Mouse (Mus musculus) intestine, postnatal 0 days (tissue): ENCODE measurements at regions not wholly inside any gene's neighbourhood (a gene's known extent, or its start where the extent isn't known, plus 50 kb on each side); places are given as distances from the start of the nearest gene placed in this dataset.
A peak's percentile ranks its signal among the peaks of the same experiment; 100 is the strongest.

Experiments used
- ATAC-seq: fragments of 200-750 bp; cut with Nextera tagmentation; 2 replicates; pipeline ENCODE4 v1.8.0; 2017; ENCODE audit warnings: mild to moderate bottlenecking, moderate TSS enrichment, moderate library complexity
- H3K27ac ChIP-seq: fragments of 300-500 bp; sonication (generic); 2 replicates; pipeline ENCODE4 v1.5.1; 2014; ENCODE audit warnings: mild to moderate bottlenecking, low read depth, low read length, moderate library complexity
- H3K27me3 ChIP-seq: fragments of 300-500 bp; sonication (generic); replicated peaks from 2 replicates; pipeline ENCODE4 v1.6.1; 2014; ENCODE audit warnings: low read length, mixed read lengths; ENCODE audit not compliant: control insufficient read depth, insufficient read depth
- H3K36me3 ChIP-seq: fragments of 300-500 bp; sonication (generic); 2 replicates; pipeline ENCODE4 v1.6.1; 2014; ENCODE audit warnings: mild to moderate bottlenecking, moderate library complexity; ENCODE audit not compliant: control insufficient read depth, insufficient read depth
- H3K4me1 ChIP-seq: fragments of 300-500 bp; sonication (generic); replicated peaks from 2 replicates; pipeline ENCODE4 v1.6.1; 2014; ENCODE audit warnings: antibody characterized with exemption, low read length, mixed read lengths; ENCODE audit not compliant: control insufficient read depth, insufficient read depth
- H3K4me2 ChIP-seq: fragments of 300-500 bp; sonication (generic); replicated peaks from 2 replicates; pipeline ENCODE4 v1.6.1; 2014; ENCODE audit warnings: low read depth, mild to moderate bottlenecking, moderate library complexity
- H3K4me3 ChIP-seq: fragments of 300-500 bp; sonication (generic); 2 replicates; pipeline ENCODE4 v1.5.1; 2014; ENCODE audit warnings: low read depth, low read length
- H3K9ac ChIP-seq: fragments of 300-500 bp; sonication (generic); 2 replicates; pipeline ENCODE4 v1.6.1; 2014; ENCODE audit warnings: mild to moderate bottlenecking, low read depth, low read length
- H3K9me3 ChIP-seq: fragments of 300-500 bp; sonication (generic); 2 replicates; pipeline ENCODE4 v1.6.1; 2016; ENCODE audit warnings: mixed run types; ENCODE audit not compliant: control insufficient read depth
- CTCF ChIP-seq: sonication (generic); IDR thresholded peaks from 2 replicates; pipeline ENCODE4 v1.5.1; 2016; ENCODE audit warnings: low read depth, mild to moderate bottlenecking, control low read depth, antibody characterized with exemption, moderate library complexity
- WGBS: fragments of 180-500 bp; shearing (Covaris S2); extraction: QIAGEN DNeasy Blood & Tissue Kit; methylation state at CpG from one replicate; pipeline ENCODE4 v1.1.7; 2014; 5-methylcytosine and 5-hydroxymethylcytosine counted together

DNA sequence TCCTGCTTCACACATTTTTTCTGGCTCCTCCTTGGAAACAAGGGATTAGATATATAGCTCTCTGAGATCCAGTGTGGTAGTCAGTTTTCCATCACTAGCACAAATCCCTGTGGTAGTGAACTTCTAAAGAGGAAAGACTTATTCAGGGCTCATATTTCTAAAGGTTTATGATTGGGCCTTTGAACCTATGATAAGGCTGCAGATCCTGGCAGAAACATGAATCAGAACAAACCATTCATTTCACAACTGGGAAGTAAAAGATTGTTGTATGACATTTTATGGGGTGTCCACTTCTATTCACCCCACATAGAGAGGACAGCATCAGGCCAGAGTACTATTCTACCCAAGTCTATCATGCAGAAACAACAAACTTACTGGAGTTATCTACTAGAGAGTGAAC is 61.3 kb upstream of the Slc22a23 start:
- Histone ChIP-seq H3K4me1 (peaks cover 15% of the 10 kb centered on the region; the same call in 1 of the 2 replicates), H3K27ac (no peak overlapping the region), H3K36me3 (no peaks in the 10 kb centered on the region), H3K9me3 (no peaks in the 10 kb centered on the region), H3K4me3 (no peak overlapping the region), H3K4me2 (no peak overlapping the region), H3K27me3 (no peaks in the 10 kb centered on the region), H3K9ac (no peak overlapping the region)
- no peak for TF ChIP-seq CTCF
- ATAC-seq, result peak; percentile 69

DNA sequence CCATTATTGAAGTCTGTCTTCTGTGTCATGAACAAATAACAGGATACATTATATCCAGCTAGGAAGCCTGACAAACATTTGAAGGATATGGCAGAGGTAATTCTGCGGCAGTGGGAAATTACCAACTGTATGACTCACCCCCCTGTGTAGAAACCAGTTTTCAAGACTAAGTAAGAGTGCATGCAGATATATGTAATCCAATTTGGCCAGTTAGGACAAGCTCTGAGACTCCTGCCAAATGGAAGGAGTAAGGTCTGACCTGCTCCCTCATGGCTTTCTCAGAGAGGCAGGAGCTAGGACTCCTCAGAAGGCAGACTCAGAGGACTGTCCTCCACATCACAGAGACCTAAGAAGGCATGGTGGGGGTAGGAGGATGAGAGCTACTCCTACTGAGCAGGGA is 57.6 kb upstream of the Slc22a23 start:
- Histone ChIP-seq H3K9ac (no peak overlapping the region), H3K4me1 (peaks cover 8% of the 10 kb centered on the region; the same call in 1 of the 2 replicates), H3K27me3 (no peaks in the 10 kb centered on the region), H3K4me2 (no peak overlapping the region), H3K36me3 (no peaks in the 10 kb centered on the region), H3K9me3 (no peaks in the 10 kb centered on the region), H3K27ac (no peak overlapping the region), H3K4me3 (no peak overlapping the region)
- no peak for ATAC-seq
- 58% methylated on average over 1 of the region's 1 CpGs for WGBS
- no peak for TF ChIP-seq CTCF

DNA sequence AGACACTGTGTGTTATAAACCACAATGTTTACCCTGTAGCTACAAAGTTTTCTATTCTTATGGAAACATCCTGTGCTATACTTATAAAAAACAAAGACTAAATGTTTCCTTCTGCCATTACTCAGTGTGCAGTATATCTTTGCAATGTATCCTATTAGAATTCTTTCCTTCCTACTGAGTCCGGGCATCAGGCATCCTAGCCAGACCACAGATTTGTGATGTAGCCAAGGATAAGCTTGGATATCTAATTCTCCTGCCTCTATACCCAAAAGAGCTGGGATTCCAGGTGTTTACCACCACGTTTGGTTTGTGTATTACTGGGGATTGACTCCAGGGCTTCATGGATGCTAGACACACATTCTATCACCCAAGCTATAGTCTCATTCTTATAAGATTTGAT is 56.0 kb upstream of the Slc22a23 start:
- H3K36me3 ChIP-seq, result no peaks in the 10 kb centered on the region
- H3K4me1 ChIP-seq, result 0 out of 2 replicates have a peak, but pooled peaks cover 3% of the 10 kb centered on the region
- no peak overlapping the region for H3K27ac ChIP-seq
- H3K4me2 ChIP-seq, result no peak overlapping the region
- H3K27me3 ChIP-seq, result no peaks in the 10 kb centered on the region
- no peak for TF ChIP-seq CTCF
- WGBS, result 63% methylated on average over 2 of the region's 2 CpGs
- ATAC-seq, result no peak
- H3K9ac ChIP-seq, result no peak overlapping the region
- no peaks in the 10 kb centered on the region for H3K9me3 ChIP-seq
- no peak overlapping the region for H3K4me3 ChIP-seq

DNA sequence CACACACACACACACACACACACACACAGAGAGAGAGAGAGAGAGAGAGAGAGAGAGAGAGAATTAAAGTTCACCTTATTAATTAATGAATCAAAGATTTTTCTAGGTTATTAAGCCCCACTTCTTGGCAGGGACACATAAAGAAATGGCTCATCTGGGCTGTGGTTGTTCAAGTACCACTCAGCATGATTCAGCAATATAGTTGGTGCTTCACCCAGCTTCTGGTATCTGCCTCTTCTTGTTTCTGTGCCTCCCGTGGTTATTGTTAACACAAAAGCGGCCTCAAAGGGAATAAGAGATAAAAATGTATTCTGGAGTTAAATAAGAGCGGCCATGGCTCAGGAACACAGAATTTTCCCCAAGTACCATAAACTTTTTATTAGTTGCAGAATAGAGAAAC is 53.9 kb upstream of the Slc22a23 start:
- Histone ChIP-seq H3K36me3 (no peaks in the 10 kb centered on the region), H3K27me3 (no peaks in the 10 kb centered on the region), H3K4me3 (no peak overlapping the region), H3K4me1 (no peaks in the 10 kb centered on the region), H3K9ac (no peak overlapping the region), H3K27ac (no peak overlapping the region), H3K9me3 (no peaks in the 10 kb centered on the region), H3K4me2 (no peak overlapping the region; the same call in 1 of the 2 replicates)
- ATAC-seq, result no peak
- no peak for TF ChIP-seq CTCF
- 37% methylated on average over 3 of the region's 3 CpGs for WGBS

DNA sequence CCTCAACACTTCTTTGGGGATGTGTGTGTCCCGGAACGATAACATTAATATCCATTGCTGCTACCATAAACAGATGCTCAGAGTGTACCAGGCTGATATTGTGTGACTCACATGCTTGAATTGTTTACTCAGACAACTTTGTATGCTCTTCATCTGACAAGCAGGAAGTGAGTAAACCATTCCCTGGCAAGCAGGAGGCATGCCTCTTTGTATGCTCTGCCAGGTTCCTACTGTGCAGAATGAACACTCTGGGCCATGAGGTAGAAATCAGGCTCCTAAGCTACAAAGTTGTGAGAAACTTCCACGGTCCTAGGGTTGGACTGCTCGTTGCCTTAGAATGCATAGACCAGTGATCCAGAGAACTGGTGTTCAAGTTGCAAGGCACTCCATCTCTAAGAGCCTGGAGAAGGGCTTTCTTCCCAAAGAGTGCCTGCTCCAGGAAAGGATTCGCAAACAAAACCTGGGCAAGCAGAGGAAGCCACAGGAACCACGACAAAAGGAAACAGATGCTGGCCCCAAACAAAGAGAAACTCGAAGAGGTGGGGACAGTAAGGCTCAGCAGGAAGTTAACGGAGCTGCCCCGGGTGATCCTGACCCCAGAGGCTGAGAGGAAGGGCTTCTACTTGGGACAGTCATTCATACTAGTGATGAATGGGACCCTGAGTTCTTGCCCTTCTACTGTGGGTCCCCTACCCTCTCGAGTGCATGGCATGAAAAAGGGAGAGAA is 53.2 kb upstream of the Slc22a23 start:
- no peak for ATAC-seq
- Histone ChIP-seq H3K4me1 (no peaks in the 10 kb centered on the region), H3K4me3 (no peak overlapping the region), H3K36me3 (no peaks in the 10 kb centered on the region), H3K9ac (no peak overlapping the region), H3K27me3 (no peaks in the 10 kb centered on the region), H3K9me3 (no peaks in the 10 kb centered on the region), H3K4me2 (no peak overlapping the region; the same call in 1 of the 2 replicates), H3K27ac (no peak overlapping the region)
- 40% methylated on average over 10 of the region's 10 CpGs for WGBS
- no peak for TF ChIP-seq CTCF

DNA sequence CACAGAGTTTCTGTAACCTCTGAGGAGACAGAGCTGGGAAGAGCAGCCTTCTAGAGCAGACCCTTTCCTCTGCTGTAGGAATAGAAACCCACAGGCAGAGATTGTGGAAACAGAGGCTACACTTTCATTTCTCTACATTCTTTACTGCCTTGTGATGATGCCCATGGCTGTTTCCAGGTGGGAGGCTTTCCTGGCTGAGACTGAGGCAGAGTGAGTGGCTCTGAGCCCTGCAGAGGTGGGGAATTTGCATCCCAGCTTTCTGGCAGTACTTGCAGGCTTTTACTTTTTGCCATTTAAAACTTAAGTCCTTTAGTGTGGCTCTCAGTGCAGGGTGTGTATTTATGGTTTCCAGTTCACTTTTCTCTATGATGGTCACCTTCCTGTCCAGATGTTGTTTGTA is 50.5 kb upstream of the Slc22a23 start:
- no peak overlapping the region for H3K4me3 ChIP-seq
- H3K27me3 ChIP-seq, result no peaks in the 10 kb centered on the region
- H3K36me3 ChIP-seq, result no peaks in the 10 kb centered on the region
- no peaks in the 10 kb centered on the region for H3K4me1 ChIP-seq
- no peaks in the 10 kb centered on the region for H3K9me3 ChIP-seq
- H3K27ac ChIP-seq, result no peak overlapping the region
- H3K9ac ChIP-seq, result no peak overlapping the region
- H3K4me2 ChIP-seq, result no peak overlapping the region
- no peak for ATAC-seq
- TF ChIP-seq CTCF, result no peak
